Mouse (Mus musculus) hindbrain, embryonic 16.5 days (tissue): ENCODE data around the gene Gpr19. TPM values are rescaled to one million over a fixed set of nuclear protein-coding genes. Genes with fewer than 3 reads are reported as not detected.
A peak's percentile ranks its signal among the peaks of the same experiment; 100 is the strongest.

Experiments used
- ATAC-seq: fragments of 200-750 bp; cut with Nextera tagmentation; 2 replicates; pipeline ENCODE4 v1.8.0; 2017; ENCODE audit warnings: moderate TSS enrichment, moderate library complexity
- H3K27ac ChIP-seq: fragments of 300-500 bp; sonication (generic); 2 replicates; pipeline ENCODE4 v1.5.1; 2014; ENCODE audit warnings: low read depth, mild to moderate bottlenecking, control low read depth, low read length, moderate library complexity
- H3K27me3 ChIP-seq: fragments of 300-500 bp; sonication (generic); replicated peaks from 2 replicates; pipeline ENCODE4 v1.6.1; 2014; ENCODE audit warnings: low read length; ENCODE audit not compliant: control insufficient read depth, insufficient read depth
- H3K36me3 ChIP-seq: fragments of 300-500 bp; sonication (generic); 2 replicates; pipeline ENCODE4 v1.6.1; 2014; ENCODE audit warnings: mild to moderate bottlenecking, low read length, moderate library complexity, mixed read lengths; ENCODE audit not compliant: control insufficient read depth, insufficient read depth
- H3K4me1 ChIP-seq: fragments of 300-500 bp; sonication (generic); 2 replicates; pipeline ENCODE4 v1.6.1; 2014; ENCODE audit warnings: low read depth, low read length; ENCODE audit not compliant: control insufficient read depth, insufficient read depth
- H3K4me2 ChIP-seq: fragments of 300-500 bp; sonication (generic); 2 replicates; pipeline ENCODE4 v1.6.1; 2014; ENCODE audit warnings: mild to moderate bottlenecking, low read length, control low read depth, moderate library complexity
- H3K4me3 ChIP-seq: fragments of 300-500 bp; sonication (generic); 2 replicates; pipeline ENCODE4 v1.5.1; 2014; ENCODE audit warnings: mild to moderate bottlenecking, low read length, control low read depth, moderate library complexity
- H3K9ac ChIP-seq: fragments of 300-500 bp; sonication (generic); 2 replicates; pipeline ENCODE4 v1.6.1; 2014; ENCODE audit warnings: low read depth, mild to moderate bottlenecking, control low read depth, low read length, moderate library complexity
- H3K9me3 ChIP-seq: fragments of 300-500 bp; sonication (generic); 2 replicates; pipeline ENCODE4 v1.6.1; 2014; ENCODE audit warnings: mild to moderate bottlenecking, low read length, moderate library complexity; ENCODE audit not compliant: control insufficient read depth
- WGBS: fragments of 180-500 bp; shearing (Covaris S2); extraction: QIAGEN DNeasy Blood & Tissue Kit; methylation state at CpG from one replicate; pipeline ENCODE4 v1.1.7; 2014; 5-methylcytosine and 5-hydroxymethylcytosine counted together
- polyA plus RNA-seq: library from polyadenylated mRNA; unstranded; fragments of >200 nt; fragmentation: Nextera tagmentation; extraction: Ambion mirVana; gene quantifications from 2 replicates; pipeline ENCODE4 v1.2.1, GENCODE M21; 2015

Gpr19 gene
- polyA plus RNA-seq, 1 experiment from 2014 or later, result 41.3 TPM

GRCm38 (mm10) chr6:134885515-134885914 is 12.9 kb downstream of the Gpr19 start:
- Histone ChIP-seq H3K9me3 (no peaks in the 10 kb centered on the region), H3K36me3 (no peaks in the 10 kb centered on the region), H3K9ac (no peak overlapping the region), H3K27me3 (no peaks in the 10 kb centered on the region), H3K27ac (no peak overlapping the region), H3K4me3 (no peak overlapping the region), H3K4me2 (peak overlapping the region; percentile 63), H3K4me1 (peaks cover 41% of the 10 kb centered on the region)
- WGBS, result 94% methylated on average over 2 of the region's 2 CpGs
- ATAC-seq, result no peak

GRCm38 (mm10) chr6:134883661-134884060 is 14.7 kb downstream of the Gpr19 start:
- H3K9ac ChIP-seq, result no peak overlapping the region
- H3K4me1 ChIP-seq, result peaks cover 33% of the 10 kb centered on the region
- H3K36me3 ChIP-seq, result no peaks in the 10 kb centered on the region
- no peak overlapping the region for H3K4me2 ChIP-seq
- H3K27ac ChIP-seq, result no peak overlapping the region
- H3K4me3 ChIP-seq, result no peak overlapping the region
- 85% methylated on average over 4 of the region's 4 CpGs for WGBS
- H3K27me3 ChIP-seq, result no peaks in the 10 kb centered on the region
- no peak for ATAC-seq
- H3K9me3 ChIP-seq, result no peaks in the 10 kb centered on the region

- WGBS, result 47% methylated on average over 2 of the region's 2 CpGs
These were observed 18.3 kb downstream of the Gpr19 start for GRCm38 (mm10) chr6:134880046-134880445.

GRCm38 (mm10) chr6:134879556-134879955 is 18.8 kb downstream of the Gpr19 start:
- Histone ChIP-seq H3K9me3 (no peaks in the 10 kb centered on the region), H3K4me1 (peaks cover 11% of the 10 kb centered on the region), H3K9ac (no peak overlapping the region), H3K4me2 (no peak overlapping the region), H3K4me3 (no peak overlapping the region), H3K36me3 (no peaks in the 10 kb centered on the region), H3K27me3 (no peaks in the 10 kb centered on the region), H3K27ac (no peak overlapping the region)
- ATAC-seq, result no peak
- WGBS, result 93% methylated on average over 5 of the region's 5 CpGs

More at GRCm38 (mm10) chr6:134880046-134880445, 18.3 kb downstream of the Gpr19 start:
- Histone ChIP-seq H3K36me3 (no peaks in the 10 kb centered on the region), H3K4me1 (peaks cover 16% of the 10 kb centered on the region), H3K27ac (no peak overlapping the region), H3K27me3 (no peaks in the 10 kb centered on the region), H3K9me3 (no peaks in the 10 kb centered on the region), H3K9ac (no peak overlapping the region), H3K4me3 (no peak overlapping the region), H3K4me2 (no peak overlapping the region)
- ATAC-seq, result no peak

- 82% methylated on average over 1 of the region's 1 CpGs for WGBS
- Histone ChIP-seq H3K4me2 (no peak overlapping the region), H3K27ac (no peak overlapping the region), H3K36me3 (no peaks in the 10 kb centered on the region), H3K9ac (no peak overlapping the region), H3K27me3 (no peaks in the 10 kb centered on the region), H3K9me3 (no peaks in the 10 kb centered on the region), H3K4me1 (peaks cover 7% of the 10 kb centered on the region), H3K4me3 (no peak overlapping the region)
- ATAC-seq, result no peak
These were observed 20.5 kb downstream of the Gpr19 start for GRCm38 (mm10) chr6:134877892-134878291.

GRCm38 (mm10) chr6:134877276-134877675 is 21.1 kb downstream of the Gpr19 start:
- H3K4me3 ChIP-seq, result no peak overlapping the region
- 91% methylated on average over 4 of the region's 4 CpGs for WGBS
- H3K27me3 ChIP-seq, result no peaks in the 10 kb centered on the region
- H3K4me1 ChIP-seq, result peaks cover 7% of the 10 kb centered on the region
- no peaks in the 10 kb centered on the region; the same call in 1 of the 2 replicates for H3K36me3 ChIP-seq
- H3K9me3 ChIP-seq, result no peaks in the 10 kb centered on the region
- no peak overlapping the region for H3K4me2 ChIP-seq
- no peak overlapping the region for H3K9ac ChIP-seq
- no peak for ATAC-seq
- H3K27ac ChIP-seq, result no peak overlapping the region

GRCm38 (mm10) chr6:134876795-134877194 is 21.6 kb downstream of the Gpr19 start:
- ATAC-seq, result no peak
- Histone ChIP-seq H3K4me3 (no peak overlapping the region), H3K4me2 (no peak overlapping the region), H3K9me3 (no peaks in the 10 kb centered on the region), H3K36me3 (no peaks in the 10 kb centered on the region; the same call in 1 of the 2 replicates), H3K27me3 (no peaks in the 10 kb centered on the region), H3K27ac (no peak overlapping the region), H3K9ac (no peak overlapping the region), H3K4me1 (peaks cover 7% of the 10 kb centered on the region)
- 72% methylated on average over 6 of the region's 6 CpGs for WGBS

- Histone ChIP-seq H3K27ac (no peak overlapping the region), H3K27me3 (no peaks in the 10 kb centered on the region), H3K36me3 (peaks cover 25% of the 10 kb centered on the region), H3K4me2 (no peak overlapping the region), H3K4me3 (no peak overlapping the region), H3K9ac (no peak overlapping the region), H3K9me3 (peaks cover 3% of the 10 kb centered on the region; the same call in 1 of the 2 replicates), H3K4me1 (no peaks in the 10 kb centered on the region)
- ATAC-seq, result no peak
- WGBS, result 82% methylated on average over 2 of the region's 2 CpGs
These were observed 25.4 kb downstream of the Gpr19 start for GRCm38 (mm10) chr6:134873018-134873417.

GRCm38 (mm10) chr6:134872236-134872635 is 26.1 kb downstream of the Gpr19 start:
- no peak for ATAC-seq
- H3K36me3 ChIP-seq, result peaks cover 28% of the 10 kb centered on the region
- H3K9me3 ChIP-seq, result peaks cover 3% of the 10 kb centered on the region; the same call in 1 of the 2 replicates
- H3K4me1 ChIP-seq, result no peaks in the 10 kb centered on the region
- H3K27ac ChIP-seq, result no peak overlapping the region
- no peak overlapping the region for H3K4me3 ChIP-seq
- H3K4me2 ChIP-seq, result no peak overlapping the region
- no peak overlapping the region for H3K9ac ChIP-seq
- H3K27me3 ChIP-seq, result no peaks in the 10 kb centered on the region
- WGBS, result 87% methylated on average over 2 of the region's 2 CpGs

- Histone ChIP-seq H3K36me3 (peaks cover 31% of the 10 kb centered on the region), H3K4me2 (no peak overlapping the region), H3K4me3 (no peak overlapping the region), H3K4me1 (no peaks in the 10 kb centered on the region), H3K27ac (no peak overlapping the region), H3K27me3 (no peaks in the 10 kb centered on the region), H3K9ac (no peak overlapping the region), H3K9me3 (peaks cover 3% of the 10 kb centered on the region; the same call in 1 of the 2 replicates)
- no peak for ATAC-seq
- 94% methylated on average over 4 of the region's 4 CpGs for whole genome bisulfite sequencing
These were observed 27.5 kb downstream of the Gpr19 start for GRCm38 (mm10) chr6:134870887-134871286.
